Mouse (Mus musculus) hindbrain, embryonic 10.5 days (tissue): Measurements from ENCODE around the gene Pnisr. TPM values are rescaled to one million over a fixed set of nuclear protein-coding genes. Genes with fewer than 3 reads are reported as not detected.

Experiments
- DNase-seq: peaks from one replicate; pipeline ENCODE4 v3.0.0-alpha.2; 2017; ENCODE audit warnings: low spot score
- H3K27ac ChIP-seq: fragments of 300-500 bp; sonication (generic); 2 replicates; pipeline ENCODE4 v1.5.1; 2016; ENCODE audit warnings: mild to moderate bottlenecking, moderate library complexity
- H3K27me3 ChIP-seq: fragments of 300-500 bp; sonication (generic); 2 replicates; pipeline ENCODE4 v1.6.1; 2016; ENCODE audit warnings: mild to moderate bottlenecking; ENCODE audit not compliant: poor library complexity, insufficient read depth, severe bottlenecking
- H3K36me3 ChIP-seq: fragments of 300-500 bp; sonication (generic); 2 replicates; pipeline ENCODE4 v1.6.1; 2016; ENCODE audit warnings: mild to moderate bottlenecking, moderate library complexity
- H3K4me1 ChIP-seq: fragments of 300-500 bp; sonication (generic); replicated peaks from 2 replicates; pipeline ENCODE4 v1.6.1; 2016; ENCODE audit warnings: mild to moderate bottlenecking
- H3K4me3 ChIP-seq: fragments of 300-500 bp; sonication (generic); 2 replicates; pipeline ENCODE4 v1.5.1; 2016; ENCODE audit warnings: mild to moderate bottlenecking, moderate library complexity
- H3K9me3 ChIP-seq: fragments of 300-500 bp; sonication (generic); 2 replicates; pipeline ENCODE4 v1.6.1; 2016; ENCODE audit warnings: mild to moderate bottlenecking, moderate library complexity
- WGBS: fragments of 180-500 bp; shearing (Covaris S2); methylation state at CpG from one replicate; pipeline ENCODE4 v1.1.7; 2016; 5-methylcytosine and 5-hydroxymethylcytosine counted together
- polyA plus RNA-seq: library from polyadenylated mRNA; unstranded; fragments of >200 nt; fragmentation: Nextera tagmentation; extraction: Ambion mirVana; gene quantifications from 2 replicates; pipeline ENCODE4 v1.2.1, GENCODE M21; 2016

Gene Pnisr
- polyA plus RNA-seq, 1 experiment from 2014 or later, result 103 TPM

GRCm38 (mm10) chr4:21879565-21880220 is 32.3 kb downstream of the Pnisr start, which contains the start of gene Coq3:
Gene Coq3, plus strand, starts transcription at chr4:21879673.
- Histone ChIP-seq H3K4me3 (peak within 1 kb of the TSS; percentile 76), H3K27ac (peak within 1 kb of the TSS; percentile 96), H3K27me3 (no peaks in the 10 kb centered on the region), H3K36me3 (peaks cover 28% of the 10 kb centered on the region), H3K9me3 (no peaks in the 10 kb centered on the region), H3K4me1 (peaks cover 10% of the 10 kb centered on the region; the same call in 1 of the 2 replicates)
- peak; percentile 88 for DNase-seq
- WGBS, result under 1% methylated on average over 51 of the region's 51 CpGs

GRCm38 (mm10) chr4:21882806-21883205 is 35.4 kb downstream of the Pnisr start:
- no peak overlapping the region for H3K4me3 ChIP-seq
- H3K4me1 ChIP-seq, result peaks cover 10% of the 10 kb centered on the region; the same call in 1 of the 2 replicates
- no peak for DNase-seq
- H3K9me3 ChIP-seq, result no peaks in the 10 kb centered on the region
- no peaks in the 10 kb centered on the region for H3K36me3 ChIP-seq
- H3K27me3 ChIP-seq, result no peaks in the 10 kb centered on the region
- H3K27ac ChIP-seq, result no peak overlapping the region
- 94% methylated on average over 6 of the region's 6 CpGs for WGBS

GRCm38 (mm10) chr4:21885831-21886230 is 38.4 kb downstream of the Pnisr start:
- H3K9me3 ChIP-seq, result no peaks in the 10 kb centered on the region
- 90% methylated on average over 8 of the region's 8 CpGs for WGBS
- DNase-seq, result no peak
- no peak overlapping the region for H3K4me3 ChIP-seq
- H3K27me3 ChIP-seq, result no peaks in the 10 kb centered on the region
- H3K4me1 ChIP-seq, result no peaks in the 10 kb centered on the region
- no peak overlapping the region for H3K27ac ChIP-seq
- H3K36me3 ChIP-seq, result no peaks in the 10 kb centered on the region

Other genes with a start within 250 kb of the Pnisr start
- gene Prdm13, start 161.6 kb upstream of the Pnisr start, polyA plus RNA-seq, result 1.3 and 5.6 TPM in 2 replicates
- 59.9 and 65.1 TPM in 2 replicates for gene Ccnc, start 119.9 kb upstream of the Pnisr start, polyA plus RNA-seq
- gene Usp45, start 80.4 kb upstream of the Pnisr start, polyA plus RNA-seq, result 9.3 and 9.4 TPM in 2 replicates
- gene Tstd3, start 80.4 kb upstream of the Pnisr start, polyA plus RNA-seq, result 25.7 and 27.3 TPM in 2 replicates
- 10.9 and 12.0 TPM in 2 replicates for gene Coq3, start 32.1 kb downstream of the Pnisr start, polyA plus RNA-seq
- 10.2 and 14.9 TPM in 2 replicates for gene Faxc, start 83.7 kb downstream of the Pnisr start, polyA plus RNA-seq